Comparison of ENCODE assay signal across 24 mouse cellular contexts in genomic region chr14:28278951-28279350, GRCm38 (mm10).
"Had no signal": no experiment of that assay in that cellular context is flagged by ENCODE, and none has a peak within 500 bp of the region (broad histone marks: within the 10 kb centered on the region; RNA-seq: fewer than 3 reads in every experiment).

No protein-coding gene starts in this region.

- H3K9me3 ChIP-seq: kidney, embryonic 15.5 days; limb, embryonic 12.5 days; limb, embryonic 15.5 days; midbrain, embryonic 12.5 days; midbrain, embryonic 15.5 days; neural tube, embryonic 12.5 days; neural tube, embryonic 15.5 days; stomach, embryonic 15.5 days had no signal

- DNase-seq: kidney, adult 8-10 months; kidney, postnatal 10 days; kidney, postnatal 36 days; layer of hippocampus, postnatal 36 days; left cerebral cortex, postnatal 4 days; liver, postnatal 0 days; lung, embryonic 14.5 days; lung, postnatal 36 days; right cerebral cortex, adult 18-20 months; right cerebral cortex, postnatal 14 days; spleen, adult 18-20 months; thymus, postnatal 25 days had no signal

- H3K36me3 ChIP-seq: kidney, embryonic 15.5 days; limb, embryonic 12.5 days; limb, embryonic 15.5 days; midbrain, embryonic 12.5 days; midbrain, embryonic 15.5 days; neural tube, embryonic 12.5 days; neural tube, embryonic 15.5 days; stomach, embryonic 15.5 days had no signal

- H3K27me3 ChIP-seq: kidney, embryonic 15.5 days; limb, embryonic 12.5 days; limb, embryonic 15.5 days; megakaryocyte, embryonic 14.5 days; midbrain, embryonic 12.5 days; midbrain, embryonic 15.5 days; neural tube, embryonic 12.5 days; neural tube, embryonic 15.5 days; stomach, embryonic 15.5 days had no signal

- H3K4me3 ChIP-seq: kidney, embryonic 15.5 days; limb, embryonic 12.5 days; limb, embryonic 15.5 days; megakaryocyte, embryonic 14.5 days; midbrain, embryonic 12.5 days; midbrain, embryonic 15.5 days; neural tube, embryonic 12.5 days; neural tube, embryonic 15.5 days; stomach, embryonic 15.5 days had no signal

- H3K27ac ChIP-seq: kidney, embryonic 15.5 days; limb, embryonic 12.5 days; limb, embryonic 15.5 days; liver, embryonic 14.5 days; midbrain, embryonic 12.5 days; midbrain, embryonic 15.5 days; neural tube, embryonic 12.5 days; neural tube, embryonic 15.5 days; stomach, embryonic 15.5 days had no signal

- ATAC-seq: liver, postnatal 0 days; lung, postnatal 0 days; midbrain, embryonic 15.5 days had no signal

- H3K9ac ChIP-seq: kidney, embryonic 15.5 days; limb, embryonic 12.5 days; limb, embryonic 15.5 days; liver, embryonic 14.5 days; liver, postnatal 0 days; lung, embryonic 14.5 days; midbrain, embryonic 12.5 days; midbrain, embryonic 15.5 days; neural tube, embryonic 12.5 days; neural tube, embryonic 15.5 days; stomach, embryonic 15.5 days had no signal

- H3K4me2 ChIP-seq: kidney, embryonic 15.5 days; limb, embryonic 12.5 days; limb, embryonic 15.5 days; liver, embryonic 11.5 days; lung, embryonic 14.5 days; midbrain, embryonic 12.5 days; midbrain, embryonic 15.5 days; neural tube, embryonic 12.5 days; neural tube, embryonic 15.5 days; stomach, embryonic 15.5 days had no signal

- H3K4me1 ChIP-seq: kidney, embryonic 15.5 days; megakaryocyte, embryonic 14.5 days; midbrain, embryonic 12.5 days; midbrain, embryonic 15.5 days; neural tube, embryonic 12.5 days; neural tube, embryonic 15.5 days; stomach, embryonic 15.5 days had no signal
